Mouse (Mus musculus) testis, postnatal 14 days (tissue): ENCODE measurements at regions not wholly inside any gene's neighbourhood (a gene's known extent, or its start where the extent isn't known, plus 50 kb on each side); places are given as distances from the start of the nearest gene placed in this dataset.
"Not testable (repeated sequence)": the region's sequence is repeated elsewhere in the genome, so short reads cannot be mapped to it uniquely, and the experiment has no call there.

ENCODE experiments used
- DNase-seq: peaks from one replicate; pipeline ENCODE4 v3.0.0; 2021; ENCODE audit warnings: low spot score

- DNase-seq, result no peak
Measured at GRCm38 (mm10) chr16:58146479-58146878, 261.8 kb upstream of the Dcbld2 start.

GRCm38 (mm10) chr16:58155538-58155937 lies 252.7 kb upstream of the Dcbld2 start:
- no peak for DNase-seq

GRCm38 (mm10) chr16:58178744-58179401 lies 229.4 kb upstream of the Dcbld2 start:
- no peak for DNase-seq

GRCm38 (mm10) chr16:58179981-58180380 lies 228.3 kb upstream of the Dcbld2 start:
- DNase-seq, result not testable (repeated sequence)

- no peak for DNase-seq
Measured at GRCm38 (mm10) chr16:58194619-58195497, 213.4 kb upstream of the Dcbld2 start.

- no peak for DNase-seq
Measured at GRCm38 (mm10) chr16:58211872-58212271, 196.4 kb upstream of the Dcbld2 start.

- no peak for DNase-seq
Measured at GRCm38 (mm10) chr16:58234686-58235085, 173.6 kb upstream of the Dcbld2 start.

GRCm38 (mm10) chr16:58236857-58237256 lies 171.4 kb upstream of the Dcbld2 start:
- DNase-seq, result no peak

GRCm38 (mm10) chr16:58276281-58276680 lies 132.0 kb upstream of the Dcbld2 start:
- no peak for DNase-seq

- DNase-seq, result no peak
Measured at GRCm38 (mm10) chr16:58281474-58281873, 126.8 kb upstream of the Dcbld2 start.

GRCm38 (mm10) chr16:58294457-58294856 lies 113.8 kb upstream of the Dcbld2 start:
- DNase-seq, result no peak

GRCm38 (mm10) chr16:58295128-58295527 lies 113.1 kb upstream of the Dcbld2 start:
- no peak for DNase-seq

- peak; percentile 5 for DNase-seq
Measured at GRCm38 (mm10) chr16:58299495-58299894, 108.7 kb upstream of the Dcbld2 start.

- DNase-seq, result no peak
Measured at GRCm38 (mm10) chr16:58300098-58300497, 108.1 kb upstream of the Dcbld2 start.

- DNase-seq, result peak; percentile 11
Measured at GRCm38 (mm10) chr16:58303555-58303954, 104.7 kb upstream of the Dcbld2 start.

- no peak for DNase-seq
Measured at GRCm38 (mm10) chr16:58316889-58317455, 91.3 kb upstream of the Dcbld2 start.

- DNase-seq, result no peak
Measured at GRCm38 (mm10) chr16:58331087-58331486, 77.2 kb upstream of the Dcbld2 start.

GRCm38 (mm10) chr16:58343921-58344320 lies 64.3 kb upstream of the Dcbld2 start:
- no peak for DNase-seq

GRCm38 (mm10) chr16:58349354-58349753 lies 58.9 kb upstream of the Dcbld2 start:
- DNase-seq, result no peak

GRCm38 (mm10) chr16:58349802-58350201 lies 58.4 kb upstream of the Dcbld2 start:
- DNase-seq, result no peak

GRCm38 (mm10) chr16:58352156-58352555 lies 56.1 kb upstream of the Dcbld2 start:
- no peak for DNase-seq

- peak; percentile 15 for DNase-seq
Measured at GRCm38 (mm10) chr16:58354551-58354950, 53.7 kb upstream of the Dcbld2 start.
